Mouse (Mus musculus) myocyte (in vitro differentiated cells): ENCODE results near the gene Mtm1.

Experiments used
- CEBPB ChIP-seq: IDR thresholded peaks from 2 replicates; pipeline ENCODE4 v1.6.1; 2011; ENCODE audit warnings: mild to moderate bottlenecking, moderate library complexity; ENCODE audit not compliant: poor library complexity, insufficient read depth, severe bottlenecking
- E2F4 ChIP-seq: IDR thresholded peaks from one replicate; pipeline ENCODE4 v1.6.1; 2011; ENCODE audit warnings: mild to moderate bottlenecking, control low read depth, moderate library complexity; ENCODE audit not compliant: insufficient read depth
- MAX ChIP-seq: IDR thresholded peaks from one replicate; pipeline ENCODE4 v1.6.1; 2011; ENCODE audit warnings: low read depth, mild to moderate bottlenecking, control low read depth
- MYOG ChIP-seq, 3 experiments: IDR thresholded peaks; one replicate each; pipeline ENCODE4 v1.6.1; 2011; ENCODE audit warnings: control low read depth in 2 of 3, low read depth in 2 of 3, mild to moderate bottlenecking in 2 of 3; ENCODE audit not compliant: insufficient read length in 2 of 3, control insufficient read depth in 1 of 3, insufficient read depth in 1 of 3
- POLR2A ChIP-seq: IDR thresholded peaks from one replicate; pipeline ENCODE4 v1.6.1; 2011; ENCODE audit warnings: low read depth, mild to moderate bottlenecking, control low read depth, moderate library complexity; ENCODE audit not compliant: insufficient read length
- POLR2AphosphoS2 ChIP-seq: IDR thresholded peaks from one replicate; pipeline ENCODE4 v1.6.1; 2011; ENCODE audit warnings: low read depth, control low read depth; ENCODE audit not compliant: insufficient read length
- REST ChIP-seq: IDR thresholded peaks from one replicate; pipeline ENCODE4 v1.6.1; 2011; ENCODE audit warnings: mild to moderate bottlenecking, control low read depth, moderate library complexity; ENCODE audit not compliant: insufficient read depth, insufficient read length
- SRF ChIP-seq: IDR thresholded peaks from one replicate; pipeline ENCODE4 v1.6.1; 2011; ENCODE audit warnings: low read depth; ENCODE audit not compliant: control insufficient read depth, insufficient read length
- TCF12 ChIP-seq: IDR thresholded peaks from one replicate; pipeline ENCODE4 v1.6.1; 2011; ENCODE audit warnings: mild to moderate bottlenecking, control low read depth; ENCODE audit not compliant: poor library complexity, insufficient read depth, severe bottlenecking
- USF1 ChIP-seq: IDR thresholded peaks from one replicate; pipeline ENCODE4 v1.6.1; 2011; ENCODE audit warnings: low read depth, mild to moderate bottlenecking, control low read depth, moderate library complexity

- TF ChIP-seq POLR2AphosphoS2 = no peak
- no peak for TF ChIP-seq POLR2A
- no peak for TF ChIP-seq CEBPB
- TF ChIP-seq USF1 = no peak
- TF ChIP-seq MYOG (IDR thresholded peaks at IDR 0.05; ENCODE audit: control insufficient read depth in 1 of 3, insufficient read depth in 1 of 3, insufficient read length in 2 of 3, low read depth in 2 of 3) = no peak
- TF ChIP-seq TCF12 = no peak
- TF ChIP-seq REST = no peak
- TF ChIP-seq MAX = no peak
- TF ChIP-seq SRF = no peak
- no peak for TF ChIP-seq E2F4
These were observed 24.2 kb upstream of the Mtm1 start for GRCm38 (mm10) chrX:71186396-71186795.
